12 mouse cellular contexts compared by ENCODE assay signal in genomic region chr6:126143659-126144058, GRCm38 (mm10). TPM values are rescaled to one million over a fixed set of nuclear protein-coding genes. Genes with fewer than 3 reads are reported as not detected.
"Had no signal": no experiment of that assay in that cellular context is flagged by ENCODE, and none has a peak within 500 bp of the region (broad histone marks: within the 10 kb centered on the region; RNA-seq: fewer than 3 reads in every experiment).

No protein-coding gene starts in this region.

- H3K4me1 ChIP-seq: midbrain, embryonic 12.5 days; neural tube, embryonic 13.5 days had no signal

- H3K9me3 ChIP-seq: intestine, embryonic 15.5 days; limb, embryonic 12.5 days; midbrain, embryonic 12.5 days; neural tube, embryonic 13.5 days had no signal

- H3K4me3 ChIP-seq: intestine, embryonic 15.5 days; limb, embryonic 12.5 days; midbrain, embryonic 12.5 days; neural tube, embryonic 13.5 days had no signal

- H3K4me2 ChIP-seq: intestine, embryonic 15.5 days; limb, embryonic 12.5 days; midbrain, embryonic 12.5 days; neural tube, embryonic 13.5 days had no signal

- H3K27me3 ChIP-seq: intestine, embryonic 15.5 days; limb, embryonic 12.5 days; midbrain, embryonic 12.5 days; neural tube, embryonic 13.5 days had no signal

- ATAC-seq: intestine, embryonic 15.5 days; midbrain, embryonic 16.5 days had no signal

- DNase-seq: layer of hippocampus, postnatal 36 days; lung, adult 18-20 months; retina, postnatal 1 day; right cerebral cortex, postnatal 14 days; thymus, postnatal 36 days had no signal

- H3K27ac ChIP-seq: intestine, embryonic 15.5 days; liver, embryonic 14.5 days; midbrain, embryonic 12.5 days; neural tube, embryonic 13.5 days had no signal

- H3K36me3 ChIP-seq: intestine, embryonic 15.5 days; midbrain, embryonic 12.5 days; neural tube, embryonic 13.5 days had no signal

- H3K9ac ChIP-seq: intestine, embryonic 15.5 days; limb, embryonic 12.5 days; liver, embryonic 14.5 days; midbrain, embryonic 12.5 days; neural tube, embryonic 13.5 days had no signal

RNA-seq across cellular contexts. Expression of gene Ntf3, which starts 23.1 kb away (rescaled TPM):
- total RNA-seq: megakaryocyte-erythroid progenitor cell, adult 5-6 weeks had no signal
